8 mouse cellular contexts compared by ENCODE assay signal in genomic region chr11:88425631-88426101, GRCm38 (mm10).
A peak's percentile ranks its signal among the peaks of the same experiment; 100 is the strongest.
DNase-seq lines count a peak whose midpoint lies in the region; ATAC-seq and TF ChIP-seq lines count a peak whose summit lies in the region.

No protein-coding gene starts in this region.

- H3K9me3 ChIP-seq in heart, embryonic 15.5 days (replicated peaks) = no peaks in the 10 kb centered on the region
- H3K9me3 ChIP-seq in liver, postnatal 0 days (ENCODE audit: low read length) = no peaks in the 10 kb centered on the region

- no peaks in the 10 kb centered on the region for H3K36me3 ChIP-seq in heart, embryonic 15.5 days
- H3K36me3 ChIP-seq in liver, postnatal 0 days (replicated peaks; ENCODE audit: insufficient read depth, low read length) = no peaks in the 10 kb centered on the region

- peak; percentile 82 for ATAC-seq in heart, embryonic 15.5 days (replicated peaks; ENCODE audit: insufficient number of reproducible peaks, insufficient read depth, low FRiP score, low read depth)
- peak; percentile 50; the same call in 1 of the 2 replicates for ATAC-seq in liver, postnatal 0 days

- no peaks in the 10 kb centered on the region for H3K27me3 ChIP-seq in heart, embryonic 15.5 days
- H3K27me3 ChIP-seq in liver, postnatal 0 days (ENCODE audit: insufficient read depth, low read length) = no peaks in the 10 kb centered on the region

- no peak overlapping the region for H3K4me3 ChIP-seq in gastrocnemius, adult 2 months
- H3K4me3 ChIP-seq in heart, embryonic 15.5 days = no peak overlapping the region
- no peak overlapping the region for H3K4me3 ChIP-seq in liver, postnatal 0 days (ENCODE audit: low read depth, low read length)

- intact Hi-C loops in gastrocnemius, adult 2 months (cut with DNase I) = no loop called here

- TF ChIP-seq EP300 in liver, postnatal 0 days (IDR thresholded peaks at IDR 0.05; ENCODE audit: low read depth) = no peak

- WGBS in heart, embryonic 15.5 days = 20% methylated on average over 9 of the region's 9 CpGs
- WGBS in liver, postnatal 0 days (ENCODE audit: insufficient replicate concordance) = 39% methylated on average over 9 of the region's 9 CpGs

- H3K27ac ChIP-seq in gastrocnemius, adult 2 months = no peak overlapping the region; the same call in 1 of the 2 replicates
- peak overlapping the region; percentile 72 for H3K27ac ChIP-seq in heart, embryonic 15.5 days
- no peak overlapping the region for H3K27ac ChIP-seq in liver, postnatal 0 days (ENCODE audit: low read depth)

- 0 out of 2 replicates have a peak overlapping the region, but pooled peaks have one; percentile 2 for H3K4me2 ChIP-seq in heart, embryonic 15.5 days
- 0 out of 2 replicates have a peak overlapping the region, but pooled peaks have one; percentile 18 for H3K4me2 ChIP-seq in liver, postnatal 0 days (ENCODE audit: low read depth, low read length)

- peaks cover 42% of the 10 kb centered on the region for H3K4me1 ChIP-seq in heart, embryonic 15.5 days (replicated peaks)
- H3K4me1 ChIP-seq in liver, postnatal 0 days (ENCODE audit: insufficient read depth) = peaks cover 8% of the 10 kb centered on the region; the same call in 1 of the 2 replicates

- DNase-seq in gastrocnemius, adult 2 months = peak; percentile 53
- DNase-seq in gastrocnemius, adult 8-10 months (ENCODE audit: low spot score in 2 of 2) = no peak
- DNase-seq in MN1 (ENCODE audit: low spot score) = peak; percentile 54
- DNase-seq in liver, postnatal 0 days = peak; percentile 62
- peak; percentile 61 for DNase-seq in thymus, postnatal 14 days
- no peak for DNase-seq in B cell, adult 2 months
- DNase-seq in adrenal gland, postnatal 4 days (ENCODE audit: low spot score in 2 of 2) = no peak

- no peak overlapping the region for H3K9ac ChIP-seq in heart, embryonic 15.5 days
- H3K9ac ChIP-seq in liver, postnatal 0 days (replicated peaks) = no peak overlapping the region

- TF ChIP-seq CTCF in gastrocnemius, adult 2 months (IDR thresholded peaks at IDR 0.05) = no peak
- no peak for TF ChIP-seq CTCF in liver, postnatal 0 days (IDR thresholded peaks at IDR 0.05; ENCODE audit: low read depth)

Comparison
In these comparisons a context has a peak if more than half of its experiments do, and no peak if none do; other contexts are left out.
1. DNase-seq: peak in gastrocnemius, adult 2 months (single experiment), MN1 (single experiment), liver, postnatal 0 days (single experiment) and thymus, postnatal 14 days (single experiment); none in gastrocnemius, adult 8-10 months (0 of 2), B cell, adult 2 months (0 of 2) and adrenal gland, postnatal 4 days (0 of 2).